Mouse (Mus musculus) liver, adult 2 months (tissue): ENCODE measurements around the gene Rexo4.

Source experiments
- CTCF ChIP-seq: fragments of 200-500 bp; IDR thresholded peaks from 2 replicates; pipeline ENCODE4 v1.5.1; 2011; ENCODE audit warnings: low read depth, low read length, control low read depth
- POLR2A ChIP-seq: fragments of 200-500 bp; IDR thresholded peaks from 2 replicates; pipeline ENCODE4 v1.6.1; 2011; ENCODE audit warnings: low read length, control low read depth; ENCODE audit not compliant: insufficient read depth; ENCODE audit errors: extremely low read depth

DNA sequence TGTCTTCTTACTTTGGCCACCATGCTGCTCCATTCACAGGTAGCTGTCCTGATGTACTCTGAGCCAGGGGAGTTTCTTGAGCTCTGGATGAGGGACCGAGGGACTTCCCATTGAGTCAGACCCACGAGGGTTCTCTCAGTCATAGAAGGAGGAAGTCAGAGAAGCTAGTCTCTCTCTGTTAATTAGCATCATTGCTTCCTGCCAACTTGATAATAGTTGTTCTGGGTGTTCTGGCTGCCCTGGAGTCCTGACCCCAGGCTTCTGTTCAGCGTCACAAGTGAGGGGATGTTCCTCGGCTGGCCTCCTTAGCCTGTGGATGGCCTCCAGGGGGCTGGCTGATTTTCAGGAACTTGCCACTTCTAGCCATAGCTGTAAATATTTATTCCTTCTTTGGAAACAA, 9.8 kb upstream of the Rexo4 start:
- no peak for TF ChIP-seq CTCF
- TF ChIP-seq POLR2A = no peak
